Mouse (Mus musculus): ENCODE data around the gene Csf1.
A peak's percentile ranks its signal among the peaks of the same experiment; 100 is the strongest.

Csf1 gene

DNA sequence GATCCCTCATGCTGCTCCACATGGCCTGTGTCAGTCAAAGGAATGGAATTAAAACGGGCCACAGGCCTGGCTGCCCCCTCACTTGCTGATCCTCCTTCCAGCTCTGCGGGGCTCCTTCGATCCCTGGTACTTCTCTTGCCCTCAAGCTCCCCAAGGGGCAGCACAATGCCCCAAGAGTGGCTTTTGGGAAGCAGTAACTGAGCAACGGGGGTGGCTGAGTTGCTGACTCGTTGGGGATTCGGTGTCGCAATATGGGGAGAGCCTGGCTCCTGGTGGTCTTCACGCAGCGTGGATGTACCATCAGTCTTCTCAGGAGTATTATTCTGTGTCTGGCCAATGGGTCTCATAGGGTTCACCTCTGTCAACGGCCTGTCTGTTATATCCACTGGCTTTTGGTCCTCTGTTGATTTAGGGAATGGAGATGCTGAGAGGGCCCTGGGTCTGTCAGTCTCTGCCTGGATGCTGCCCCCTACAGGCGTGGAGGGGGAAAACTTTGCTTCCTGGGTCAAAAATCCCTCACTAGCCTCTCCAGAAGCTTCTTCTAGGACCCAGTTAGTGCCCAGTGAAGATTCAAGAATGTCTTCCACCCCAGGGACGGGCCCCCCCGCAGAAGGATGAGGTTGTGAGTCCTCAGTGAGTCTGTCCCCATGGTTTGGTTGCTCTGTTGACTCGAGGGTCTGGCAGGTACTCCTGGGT is 11.9 kb downstream of the Csf1 start:
- DNase-seq (ENCODE audit: low spot score in 2 of 2): no peak

GRCm38 (mm10) chr3:107746026-107746425 is 14.2 kb downstream of the Csf1 start:
- no peak for DNase-seq (ENCODE audit: low spot score in 2 of 2)

DNA sequence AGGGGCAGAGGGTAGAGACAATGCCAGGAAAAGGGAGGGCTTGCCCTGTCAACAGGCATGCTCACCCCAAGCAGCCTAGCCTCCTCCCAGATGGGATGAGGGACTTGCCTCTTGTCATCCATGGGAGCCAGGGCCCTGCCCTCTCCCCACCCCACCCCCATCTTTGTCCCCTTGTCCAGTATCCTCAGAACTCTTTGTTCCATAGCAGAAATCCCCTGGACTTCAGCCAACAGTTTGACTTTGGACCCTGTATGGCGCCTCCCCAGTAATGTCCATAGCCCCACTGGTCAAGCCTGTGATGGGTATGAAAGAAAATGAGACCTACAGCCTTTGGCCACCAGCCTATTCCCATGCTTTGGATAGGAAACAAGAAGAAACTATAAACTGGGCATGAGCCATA is 16.6 kb downstream of the Csf1 start:
- peak in 1 of 2 experiments; percentile 48 for DNase-seq (ENCODE audit: low spot score in 2 of 2)

DNA sequence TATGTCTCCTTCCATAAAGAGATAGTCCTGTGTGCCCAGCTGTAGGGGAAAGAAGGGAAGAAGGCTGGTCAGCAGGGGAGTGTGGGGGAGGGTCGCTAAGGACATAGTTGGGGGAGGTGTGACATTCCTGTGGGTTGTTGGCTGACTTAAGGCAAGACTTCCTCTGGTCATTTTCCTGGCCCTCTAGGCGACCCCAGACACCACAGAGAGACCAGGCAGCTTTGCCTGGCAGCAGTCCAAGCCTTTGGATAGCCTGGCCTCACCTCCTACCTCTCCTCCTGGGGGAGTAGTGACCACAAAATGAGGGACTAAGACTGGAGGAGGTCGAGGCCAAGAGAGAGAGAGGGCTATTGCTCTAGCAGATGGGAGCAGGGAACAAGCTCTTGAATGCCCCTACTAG is 17.2 kb downstream of the Csf1 start:
- peak in 1 of 2 experiments; percentile 55 for DNase-seq (ENCODE audit: low spot score in 2 of 2)

DNA sequence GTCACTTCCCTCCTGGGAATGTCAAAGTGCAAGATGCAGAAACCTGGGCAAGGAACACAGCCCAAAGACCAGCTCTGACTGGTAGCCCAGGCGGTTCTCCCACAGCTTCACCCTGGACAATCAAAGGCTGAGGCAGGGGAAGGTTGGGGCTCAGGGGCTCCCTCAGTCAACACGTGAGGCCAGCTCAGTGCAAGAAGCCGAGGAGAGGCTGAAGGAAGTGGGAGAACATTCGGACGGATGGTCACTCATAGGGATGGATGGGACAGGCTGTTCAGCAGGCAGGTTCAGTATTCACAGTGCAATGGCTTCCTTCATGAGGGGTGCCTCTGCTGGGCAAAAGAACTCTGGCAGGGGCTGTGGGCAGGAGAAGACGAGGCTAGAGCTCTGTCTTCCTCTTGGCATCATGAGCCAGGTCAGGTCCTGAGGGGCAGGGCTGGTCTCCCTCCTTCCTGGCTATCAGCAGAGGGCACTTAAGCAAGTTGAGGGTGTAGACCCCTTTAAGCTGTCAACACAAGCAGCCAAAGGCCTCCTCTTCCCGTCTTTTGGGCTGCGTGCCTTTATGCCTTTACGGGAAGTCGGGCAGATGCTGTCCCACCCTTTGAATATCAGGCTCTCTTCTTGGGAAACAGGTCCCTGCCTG is 18.1 kb downstream of the Csf1 start:
- DNase-seq (ENCODE audit: low spot score in 2 of 2): peak in 1 of 2 experiments; percentile 50

GRCm38 (mm10) chr3:107741387-107741786 is 18.9 kb downstream of the Csf1 start:
- peak in 1 of 2 experiments; percentile 42 for DNase-seq (ENCODE audit: low spot score in 2 of 2)

- DNase-seq (ENCODE audit: low spot score in 2 of 2): peak in 1 of 2 experiments; percentile 58
These were observed 19.6 kb downstream of the Csf1 start for GRCm38 (mm10) chr3:107740578-107741207.

DNA sequence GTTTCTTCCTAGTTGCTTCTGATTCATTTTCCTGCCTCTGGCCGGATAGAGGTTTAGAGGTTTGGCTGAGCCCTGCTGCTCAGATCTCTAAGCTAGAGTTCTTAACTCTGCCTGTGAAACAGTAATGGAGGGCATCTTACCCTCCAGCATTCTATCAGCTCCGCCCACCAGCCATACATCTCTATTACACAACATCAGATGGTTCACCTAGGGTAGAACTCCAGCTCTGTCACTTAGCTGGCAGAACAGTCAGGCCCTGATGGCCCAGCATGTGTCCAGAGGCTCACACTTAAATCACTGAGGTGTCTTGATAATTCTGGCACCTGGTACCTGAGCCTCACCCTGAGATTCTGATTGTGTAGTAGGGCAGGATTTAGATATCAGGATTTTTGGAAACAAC is 20.3 kb downstream of the Csf1 start:
- DNase-seq (ENCODE audit: low spot score in 2 of 2): peak in 1 of 2 experiments; percentile 36

- DNase-seq (ENCODE audit: low spot score in 2 of 2): peak in 1 of 2 experiments; percentile 43
These were observed 20.8 kb downstream of the Csf1 start for GRCm38 (mm10) chr3:107739456-107739855.

GRCm38 (mm10) chr3:107738620-107739019 is 21.6 kb downstream of the Csf1 start:
- no peak for DNase-seq (ENCODE audit: low spot score in 2 of 2)

DNA sequence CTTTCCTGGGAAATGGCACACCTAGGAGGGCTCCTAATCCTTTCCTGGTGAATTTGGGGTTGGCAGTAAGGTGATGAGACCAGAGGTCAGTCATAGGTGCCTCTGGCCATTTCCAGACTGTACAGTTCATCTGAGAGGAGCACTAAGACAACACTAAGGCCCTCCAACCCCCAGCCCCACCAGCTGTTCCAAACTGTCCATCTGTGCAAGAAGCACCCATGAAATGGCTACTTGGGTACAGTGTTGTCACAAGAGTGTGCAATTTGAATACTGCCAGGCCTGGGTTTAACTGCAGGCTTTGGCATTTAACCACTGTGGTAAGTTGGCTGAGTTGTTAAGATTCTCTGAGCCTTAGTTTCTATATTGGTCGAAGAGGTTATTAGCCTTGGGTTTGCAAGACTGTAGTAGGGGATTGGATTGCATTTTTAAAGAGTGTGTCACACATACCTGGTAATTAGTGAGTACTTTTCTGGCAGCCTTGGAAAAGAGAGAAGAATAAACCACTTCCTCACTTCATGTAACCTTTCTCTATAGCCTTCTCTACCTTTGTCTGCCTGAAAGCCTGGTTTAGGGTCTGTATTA is 22.6 kb downstream of the Csf1 start:
- DNase-seq (ENCODE audit: low spot score in 2 of 2): peak in 1 of 2 experiments; percentile 41

DNA sequence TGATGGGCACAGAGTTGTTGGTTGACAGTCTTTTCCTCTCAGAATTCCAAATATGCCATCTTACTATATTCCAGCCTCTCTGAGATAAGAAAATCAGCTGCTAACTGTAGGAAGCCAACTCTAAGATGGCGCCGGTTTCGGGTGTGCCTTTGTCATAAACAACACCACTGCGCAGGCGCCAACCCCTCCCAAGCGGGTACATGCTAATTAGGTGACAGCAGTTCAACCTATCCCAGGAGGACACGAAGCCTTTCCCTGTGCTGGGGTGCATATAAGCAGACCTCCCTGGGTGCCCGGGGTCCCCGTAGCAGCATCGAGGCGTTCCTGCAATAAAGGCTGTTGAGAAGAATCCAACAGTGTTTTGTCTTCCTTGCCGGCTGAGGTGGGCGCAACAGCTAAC is 24.6 kb downstream of the Csf1 start:
- DNase-seq (ENCODE audit: low spot score in 2 of 2): peak in 1 of 2 experiments; percentile 58

- DNase-seq (ENCODE audit: low spot score in 2 of 2): no peak
These were observed 26.9 kb downstream of the Csf1 start for GRCm38 (mm10) chr3:107733329-107733728.

DNA sequence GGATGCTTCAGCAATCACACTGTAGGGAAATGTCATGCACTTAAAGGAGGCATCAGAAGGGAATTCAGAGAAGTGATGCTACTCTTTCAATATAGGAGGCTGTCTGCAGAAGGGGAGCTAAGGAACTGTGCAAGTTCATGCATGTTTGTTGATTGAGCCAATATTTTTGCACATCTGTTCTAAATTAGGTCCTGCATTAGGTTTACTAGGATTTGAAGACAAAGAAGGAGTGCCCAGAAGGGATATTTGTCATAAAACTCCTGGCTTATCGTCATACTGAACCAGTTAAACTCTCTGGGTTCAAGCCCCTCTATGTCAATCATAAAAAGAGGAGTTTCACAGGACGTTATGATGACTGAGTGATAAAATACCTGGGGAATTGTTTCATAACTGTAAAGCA is 30.0 kb downstream of the Csf1 start:
- DNase-seq (ENCODE audit: low spot score in 2 of 2): no peak

DNA sequence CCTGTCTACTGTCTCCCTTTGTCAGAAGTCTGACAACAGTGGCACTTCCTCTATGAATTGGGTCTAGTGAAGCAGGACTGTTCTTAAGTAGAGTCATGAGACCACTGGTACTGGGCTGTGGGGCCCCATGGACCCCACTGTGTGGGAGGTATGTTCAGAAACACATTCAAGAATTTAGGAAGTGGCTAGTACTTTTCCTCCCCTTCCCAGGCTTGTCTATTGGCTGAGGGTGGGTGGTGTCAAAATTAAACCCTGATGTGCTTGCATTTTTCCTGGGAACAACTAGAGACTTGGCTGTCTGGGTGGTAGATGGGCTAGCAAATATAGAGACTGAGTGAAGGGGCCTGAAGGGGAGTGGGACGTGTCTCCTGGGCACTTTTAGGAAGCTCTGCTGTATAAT is 31.8 kb downstream of the Csf1 start:
- DNase-seq (ENCODE audit: low spot score in 2 of 2): no peak

DNA sequence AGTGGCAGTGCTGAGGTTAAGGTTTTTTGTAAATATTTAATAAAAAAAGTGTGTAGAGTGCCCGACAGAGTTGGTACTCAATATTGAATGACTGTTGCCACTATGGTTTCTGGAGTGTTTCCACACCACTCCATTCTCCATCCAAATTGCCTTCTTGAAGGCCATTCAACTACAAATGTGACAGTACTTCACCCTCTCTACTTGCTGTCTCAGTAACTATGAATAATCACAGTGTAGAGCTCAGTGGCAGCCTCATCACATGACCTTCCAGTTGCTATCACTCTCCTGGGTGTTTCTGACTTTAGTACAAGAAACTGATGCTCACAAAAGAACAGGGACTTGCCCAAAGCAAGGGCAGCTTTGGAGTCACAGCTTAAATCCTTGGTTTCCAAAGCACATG is 44.3 kb downstream of the Csf1 start:
- DNase-seq (ENCODE audit: low spot score in 2 of 2): no peak

DNA sequence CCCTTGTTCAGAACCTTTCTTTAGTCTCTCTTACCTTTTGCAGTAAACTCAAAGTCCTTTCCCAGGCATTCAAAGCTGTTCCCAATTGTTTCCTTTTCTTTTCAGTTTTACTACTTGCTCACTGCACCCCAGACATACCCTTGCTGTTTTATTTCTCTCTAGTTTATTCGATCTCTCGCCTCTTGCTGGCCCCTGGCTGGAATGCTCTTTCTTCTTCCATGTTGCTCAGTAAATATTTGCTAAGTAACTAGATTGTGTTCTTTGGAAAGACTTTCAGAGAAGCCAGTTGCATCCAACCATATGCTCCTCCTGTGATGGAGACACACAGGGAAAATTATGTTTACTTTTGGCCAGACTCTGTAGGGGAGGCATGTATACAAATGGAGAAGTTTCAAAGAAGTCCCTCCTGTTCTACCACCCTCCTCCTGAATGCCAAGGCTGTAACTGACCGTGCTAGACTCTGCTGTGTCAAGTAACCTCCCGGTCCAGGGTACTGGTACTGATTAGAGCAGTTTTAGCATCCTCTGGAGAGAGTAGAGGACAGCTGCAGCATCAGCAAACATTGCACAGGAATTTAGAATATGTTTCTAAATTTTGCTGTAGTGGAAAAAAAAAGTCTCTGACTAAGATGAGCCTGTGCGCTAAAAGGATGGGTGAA is 45.9 kb downstream of the Csf1 start:
- peak in 1 of 2 experiments; percentile 34 for DNase-seq (ENCODE audit: low spot score in 2 of 2)

DNA sequence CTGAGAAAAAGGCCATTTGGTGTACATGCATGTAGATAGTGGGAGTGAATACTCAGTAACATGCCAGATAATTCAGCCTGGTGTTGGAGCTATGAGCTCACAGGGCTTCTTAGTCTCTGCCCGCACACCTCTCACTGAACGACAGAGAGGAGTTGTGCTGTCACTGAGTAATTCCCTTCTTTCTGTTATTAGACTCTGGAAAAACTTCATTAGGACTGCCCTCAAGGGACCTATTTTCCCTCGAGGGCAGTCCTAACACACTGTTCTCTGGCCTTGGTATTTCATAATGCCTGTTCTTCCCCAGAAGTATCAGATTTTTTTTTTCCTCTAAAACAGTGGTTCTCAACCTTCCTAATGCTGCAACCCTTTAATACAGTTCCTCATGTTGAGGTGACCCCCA is 48.2 kb downstream of the Csf1 start:
- DNase-seq (ENCODE audit: low spot score in 2 of 2): no peak

DNA sequence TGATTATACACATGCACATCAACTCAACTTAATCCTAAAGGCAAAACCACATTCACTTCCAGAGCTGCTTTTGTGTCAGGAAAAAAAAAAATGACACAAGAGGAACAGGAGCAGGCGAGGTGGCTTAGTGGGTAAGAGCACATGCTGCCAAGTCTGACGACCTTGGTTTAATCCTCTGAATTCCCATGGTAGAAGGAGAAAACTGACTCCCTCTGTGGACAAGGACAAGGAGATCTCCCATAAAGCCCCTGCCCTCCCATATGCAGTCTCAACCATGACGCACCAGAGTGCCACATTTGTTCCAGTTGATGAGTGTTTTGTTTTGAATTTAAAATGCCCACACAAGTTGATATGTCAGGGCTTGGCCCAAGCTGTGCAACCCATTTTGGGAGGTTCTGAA is 51.1 kb downstream of the Csf1 start:
- no peak for DNase-seq (ENCODE audit: low spot score in 2 of 2)

DNA sequence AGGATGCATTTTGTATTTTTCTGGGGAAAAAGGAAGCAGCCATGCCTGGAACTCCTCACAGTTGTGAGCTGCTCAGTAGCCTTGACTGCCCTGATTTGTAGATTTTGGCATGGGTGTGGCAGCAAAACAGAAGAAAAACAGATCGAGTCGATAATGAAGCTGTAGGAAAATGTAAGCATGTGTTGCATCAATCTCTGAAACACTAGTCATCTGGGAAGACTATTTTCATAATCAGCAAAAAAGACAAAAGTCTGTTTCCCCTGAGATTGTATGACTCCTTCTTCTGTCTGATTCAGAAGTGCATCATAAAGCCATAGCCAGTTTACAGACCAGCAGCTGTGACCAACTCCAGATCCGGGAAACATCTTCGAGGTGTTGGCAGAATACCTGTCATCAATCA is 53.0 kb downstream of the Csf1 start:
- no peak for DNase-seq (ENCODE audit: low spot score in 2 of 2)

GRCm38 (mm10) chr3:107706164-107706563 is 54.1 kb downstream of the Csf1 start:
- peak in 1 of 2 experiments; percentile 12 for DNase-seq (ENCODE audit: low spot score in 2 of 2)

GRCm38 (mm10) chr3:107704371-107704705 is 55.9 kb downstream of the Csf1 start:
- no peak for DNase-seq (ENCODE audit: low spot score in 2 of 2)
